Mouse (Mus musculus): Measurements from ENCODE around the gene Gprc5d.

GRCm38 (mm10) chr6:135078420-135078819 is 39.7 kb downstream of the Gprc5d start:
- no peak for TF ChIP-seq CTCF (IDR thresholded peaks at IDR 0.05; ENCODE audit: extremely low read depth, insufficient read depth, low read length)
- TF ChIP-seq POLR2A (IDR thresholded peaks at IDR 0.05; ENCODE audit: extremely low read depth, insufficient read depth, low read length), result no peak

Data from cortical plate, adult 2 months (tissue).